In genomic region chr15:95963124-95963482, GRCm38 (mm10) we compare ENCODE assay signal across 12 mouse cellular contexts.
DNase-seq lines count a peak whose midpoint lies in the region; ATAC-seq and TF ChIP-seq lines count a peak whose summit lies in the region.
"Had no signal": no experiment of that assay in that cellular context is flagged by ENCODE, and none has a peak within 500 bp of the region (broad histone marks: within the 10 kb centered on the region; RNA-seq: fewer than 3 reads in every experiment).

No protein-coding gene starts in this region.

- H3K27ac ChIP-seq in liver, postnatal 0 days (ENCODE audit: low read depth): peak overlapping the region; percentile 48; the same call in 1 of the 2 replicates
- no peak overlapping the region for H3K27ac ChIP-seq in liver, embryonic 11.5 days (ENCODE audit: low read depth, low read length)
- H3K27ac ChIP-seq in hindbrain, postnatal 0 days: peak overlapping the region; percentile 46; the same call in 1 of the 2 replicates
- H3K27ac ChIP-seq: embryonic facial prominence, embryonic 13.5 days had no signal

- peaks cover 11% of the 10 kb centered on the region for H3K36me3 ChIP-seq in liver, postnatal 0 days (replicated peaks; ENCODE audit: insufficient read depth, low read length)
- H3K36me3 ChIP-seq in liver, embryonic 11.5 days (ENCODE audit: control insufficient read depth, insufficient read depth, low read length): no peaks in the 10 kb centered on the region; the same call in 1 of the 2 replicates
- H3K36me3 ChIP-seq in hindbrain, postnatal 0 days (ENCODE audit: insufficient read depth, low read length): no peaks in the 10 kb centered on the region

- no peak for ATAC-seq in cerebellum, adult (ENCODE audit: insufficient number of reproducible peaks, low FRiP score, low TSS enrichment)
- ATAC-seq in liver, postnatal 0 days: peak; percentile 54
- ATAC-seq in liver, embryonic 11.5 days (replicated peaks; ENCODE audit: low FRiP score): no peak
- no peak for ATAC-seq in hindbrain, postnatal 0 days

- H3K9me3 ChIP-seq in liver, postnatal 0 days (ENCODE audit: low read length): no peaks in the 10 kb centered on the region
- no peaks in the 10 kb centered on the region for H3K9me3 ChIP-seq in liver, embryonic 11.5 days (ENCODE audit: control insufficient read depth, low read length)
- no peaks in the 10 kb centered on the region for H3K9me3 ChIP-seq in hindbrain, postnatal 0 days (ENCODE audit: low read length)
- H3K9me3 ChIP-seq: embryonic facial prominence, embryonic 13.5 days had no signal

- no peaks in the 10 kb centered on the region for H3K4me1 ChIP-seq in liver, postnatal 0 days (ENCODE audit: insufficient read depth)
- H3K4me1 ChIP-seq in liver, embryonic 11.5 days (replicated peaks; ENCODE audit: control insufficient read depth, insufficient read depth, low read length): no peaks in the 10 kb centered on the region
- peaks cover 5% of the 10 kb centered on the region; the same call in 1 of the 2 replicates for H3K4me1 ChIP-seq in hindbrain, postnatal 0 days (ENCODE audit: insufficient read depth, low read length)

- no peak for TF ChIP-seq EP300 in liver, postnatal 0 days (IDR thresholded peaks at IDR 0.05; ENCODE audit: low read depth)

- peak; percentile 43 to 45 for DNase-seq in cerebellum, postnatal 10 days
- DNase-seq in liver, postnatal 0 days: peak; percentile 26
- no peak for DNase-seq in liver, embryonic 11.5 days (ENCODE audit: low spot score)
- no peak for DNase-seq in hindbrain, postnatal 0 days (ENCODE audit: low spot score)
- peak; percentile 70 to 72 for DNase-seq in spleen, adult 18-20 months
- DNase-seq in urinary bladder, postnatal 36 days (ENCODE audit: low spot score in 2 of 2): no peak
- no peak for DNase-seq in heart, postnatal 10 days
- DNase-seq: cerebellum, adult 11-12 months; lung, postnatal 14 days; thymus, postnatal 36 days had no signal

- no peaks in the 10 kb centered on the region for H3K27me3 ChIP-seq in liver, postnatal 0 days (ENCODE audit: insufficient read depth, low read length)
- no peaks in the 10 kb centered on the region for H3K27me3 ChIP-seq in liver, embryonic 11.5 days (replicated peaks; ENCODE audit: control insufficient read depth, insufficient read depth, low read length)
- H3K27me3 ChIP-seq in hindbrain, postnatal 0 days (ENCODE audit: insufficient read depth, low read length): no peaks in the 10 kb centered on the region
- H3K27me3 ChIP-seq: embryonic facial prominence, embryonic 13.5 days had no signal

- no peak overlapping the region for H3K4me3 ChIP-seq in liver, postnatal 0 days (ENCODE audit: low read depth, low read length)
- H3K4me3 ChIP-seq in liver, embryonic 11.5 days (ENCODE audit: low read depth, low read length): no peak overlapping the region
- no peak overlapping the region for H3K4me3 ChIP-seq in hindbrain, postnatal 0 days (ENCODE audit: low read length)
- H3K4me3 ChIP-seq: embryonic facial prominence, embryonic 13.5 days had no signal

- no peak overlapping the region for H3K9ac ChIP-seq in liver, postnatal 0 days (replicated peaks)
- H3K9ac ChIP-seq in liver, embryonic 11.5 days (ENCODE audit: low read depth, low read length): no peak overlapping the region
- H3K9ac ChIP-seq in hindbrain, postnatal 0 days (replicated peaks; ENCODE audit: low read length): no peak overlapping the region
- H3K9ac ChIP-seq: embryonic facial prominence, embryonic 13.5 days had no signal

- intact Hi-C loops in heart, postnatal 10 days (cut with DNase I): no loop called here

- H3K4me2 ChIP-seq in liver, postnatal 0 days (ENCODE audit: low read depth, low read length): no peak overlapping the region
- no peak overlapping the region for H3K4me2 ChIP-seq in liver, embryonic 11.5 days
- no peak overlapping the region for H3K4me2 ChIP-seq in hindbrain, postnatal 0 days (ENCODE audit: low read depth, low read length)
- H3K4me2 ChIP-seq: embryonic facial prominence, embryonic 13.5 days had no signal

- 81% methylated on average over 10 of the region's 10 CpGs for WGBS in liver, postnatal 0 days (ENCODE audit: insufficient replicate concordance)
- WGBS in liver, embryonic 11.5 days: 78% methylated on average over 10 of the region's 10 CpGs
- WGBS in hindbrain, postnatal 0 days: 52% methylated on average over 10 of the region's 10 CpGs

- TF ChIP-seq CTCF in liver, postnatal 0 days (IDR thresholded peaks at IDR 0.05; ENCODE audit: low read depth): no peak
- TF ChIP-seq CTCF in hindbrain, postnatal 0 days (IDR thresholded peaks at IDR 0.05; ENCODE audit: low read depth): no peak

Comparison
In these comparisons a context has a peak if more than half of its experiments do, and no peak if none do; other contexts are left out.
1. DNase-seq: peak in cerebellum, postnatal 10 days (2 of 2), liver, postnatal 0 days (single experiment) and spleen, adult 18-20 months (2 of 2); none in liver, embryonic 11.5 days (single experiment), hindbrain, postnatal 0 days (single experiment), urinary bladder, postnatal 36 days (0 of 2) and heart, postnatal 10 days (0 of 2).